Mouse (Mus musculus): ENCODE measurements at regions not wholly inside any gene's neighbourhood (a gene's known extent, or its start where the extent isn't known, plus 50 kb on each side); places are given as distances from the start of the nearest gene placed in this dataset.

DNA sequence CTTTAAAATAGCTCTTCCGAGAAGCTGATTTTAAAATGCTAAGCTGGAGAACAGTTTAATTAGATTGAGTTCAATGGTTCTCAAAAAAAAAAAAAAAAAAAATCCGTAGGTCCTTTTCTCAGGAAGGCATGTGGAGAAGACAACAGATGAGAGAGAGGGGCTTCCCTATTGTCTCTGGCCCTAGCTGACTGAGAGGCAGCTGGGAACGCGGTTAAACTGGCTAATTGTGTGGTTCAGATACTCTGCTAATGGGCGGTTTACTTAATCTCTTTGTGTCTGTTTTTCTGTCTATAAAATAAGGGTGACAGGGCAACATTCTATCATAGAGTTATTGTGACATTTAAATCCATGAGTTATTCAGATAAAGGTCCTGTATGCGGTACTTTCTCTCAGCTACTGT is 101.1 kb upstream of the Fam92a start:
- TF ChIP-seq GATA1 (IDR thresholded peaks at IDR 0.05; ENCODE audit: borderline replicate concordance, low read length) (no peak), FLI1 (IDR thresholded peaks at IDR 0.05; ENCODE audit: low read length) (no peak)

Measured in megakaryocyte, embryonic 14.5 days (primary cell).